Comparison of ENCODE assay signal across 8 mouse cellular contexts in genomic region chr10:70599126-70599924, GRCm38 (mm10). TPM values are rescaled to one million over a fixed set of nuclear protein-coding genes. Genes with fewer than 3 reads are reported as not detected.
A peak's percentile ranks its signal among the peaks of the same experiment; 100 is the strongest.
DNase-seq lines count a peak whose midpoint lies in the region; ATAC-seq and TF ChIP-seq lines count a peak whose summit lies in the region.

No protein-coding gene starts in this region.

- ATAC-seq in forebrain, embryonic 11.5 days (replicated peaks; ENCODE audit: low FRiP score): peak; percentile 88
- peak; percentile 92 for ATAC-seq in hindbrain, embryonic 11.5 days (ENCODE audit: low FRiP score)

- TF ChIP-seq CTCF in lung, adult 2 months (IDR thresholded peaks at IDR 0.05; ENCODE audit: insufficient read depth, low read length): no peak

- DNase-seq in ES-CJ7 (ENCODE audit: low read depth, low spot score): peak; percentile 94
- DNase-seq in forebrain, embryonic 11.5 days (ENCODE audit: low spot score): peak; percentile 94
- DNase-seq in hindbrain, embryonic 11.5 days (ENCODE audit: low spot score): peak; percentile 91
- peak; percentile 94 for DNase-seq in layer of hippocampus, adult 9-11 months
- DNase-seq in lung, adult 2 months: peak; percentile 44
- peak; percentile 66 for DNase-seq in ovary, postnatal 36 days (ENCODE audit: low spot score)
- peak; percentile 12 for DNase-seq in urinary bladder, postnatal 10 days (ENCODE audit: low spot score)

- peaks cover 5% of the 10 kb centered on the region; the same call in 1 of the 2 replicates for H3K4me1 ChIP-seq in brown adipose tissue, adult 24 weeks (ENCODE audit: control insufficient read depth, insufficient read depth, insufficient read length, low read length)
- H3K4me1 ChIP-seq in forebrain, embryonic 11.5 days (replicated peaks; ENCODE audit: control insufficient read depth, insufficient read depth, low read length): 0 out of 2 replicates have a peak, but pooled peaks cover 2% of the 10 kb centered on the region
- no peaks in the 10 kb centered on the region for H3K4me1 ChIP-seq in hindbrain, embryonic 11.5 days (replicated peaks; ENCODE audit: control insufficient read depth, insufficient read depth, low read length)
- no peaks in the 10 kb centered on the region; the same call in 1 of the 2 replicates for H3K4me1 ChIP-seq in lung, adult 2 months (ENCODE audit: control insufficient read depth, insufficient read depth, low read length)

- peak overlapping the region; percentile 61 for H3K4me3 ChIP-seq in brown adipose tissue, adult 24 weeks (ENCODE audit: insufficient read depth, low read depth, low read length)
- H3K4me3 ChIP-seq in forebrain, embryonic 11.5 days (ENCODE audit: low read depth, low read length): peak overlapping the region; percentile 68
- peak overlapping the region; percentile 81 for H3K4me3 ChIP-seq in hindbrain, embryonic 11.5 days (ENCODE audit: low read depth, low read length)
- H3K4me3 ChIP-seq in lung, adult 2 months (replicated peaks; ENCODE audit: extremely low read depth, low read depth, low read length): peak overlapping the region; percentile 28

- H3K9ac ChIP-seq in forebrain, embryonic 11.5 days (ENCODE audit: low read length): peak overlapping the region; percentile 75
- peak overlapping the region; percentile 94 for H3K9ac ChIP-seq in hindbrain, embryonic 11.5 days (ENCODE audit: low read depth, low read length)

- no peaks in the 10 kb centered on the region for H3K9me3 ChIP-seq in forebrain, embryonic 11.5 days (ENCODE audit: control insufficient read depth, low read length)
- H3K9me3 ChIP-seq in hindbrain, embryonic 11.5 days (ENCODE audit: control insufficient read depth, low read length): no peaks in the 10 kb centered on the region

- no peaks in the 10 kb centered on the region for H3K36me3 ChIP-seq in forebrain, embryonic 11.5 days (ENCODE audit: control insufficient read depth, insufficient read depth, low read length)
- H3K36me3 ChIP-seq in hindbrain, embryonic 11.5 days (ENCODE audit: control insufficient read depth, insufficient read depth, low read length): no peaks in the 10 kb centered on the region

- WGBS in forebrain, embryonic 11.5 days: under 1% methylated on average over 109 of the region's 124 CpGs
- WGBS in hindbrain, embryonic 11.5 days: under 1% methylated on average over 36 of the region's 124 CpGs
- WGBS in lung, adult 2 months: 2% methylated on average over 119 of the region's 124 CpGs

- peak overlapping the region; percentile 87 for H3K4me2 ChIP-seq in forebrain, embryonic 11.5 days (ENCODE audit: low read depth, low read length, severe bottlenecking)
- H3K4me2 ChIP-seq in hindbrain, embryonic 11.5 days (replicated peaks; ENCODE audit: low read depth, low read length): peak overlapping the region; percentile 85

- no peaks in the 10 kb centered on the region for H3K27me3 ChIP-seq in forebrain, embryonic 11.5 days (ENCODE audit: control insufficient read depth, insufficient read depth, low read length)
- H3K27me3 ChIP-seq in hindbrain, embryonic 11.5 days (ENCODE audit: control insufficient read depth, insufficient read depth, low read length): no peaks in the 10 kb centered on the region

- no peak overlapping the region for H3K27ac ChIP-seq in brown adipose tissue, adult 24 weeks (replicated peaks; ENCODE audit: low read depth, low read length)
- H3K27ac ChIP-seq in forebrain, embryonic 11.5 days (ENCODE audit: low read depth, low read length): peak overlapping the region; percentile 51
- H3K27ac ChIP-seq in hindbrain, embryonic 11.5 days (ENCODE audit: low read depth, low read length): peak overlapping the region; percentile 94

- TF ChIP-seq POLR2A in lung, adult 2 months (IDR thresholded peaks at IDR 0.05; ENCODE audit: borderline replicate concordance, extremely low read depth, low read depth, low read length): no peak

RNA-seq across cellular contexts. Expression of gene Phyhipl, which starts 56.4 kb away (rescaled TPM):
- polyA plus RNA-seq in brown adipose tissue, adult 24 weeks (2012; ENCODE audit: insufficient read depth, insufficient read length, missing spikeins): not detected in 2 replicates
- polyA plus RNA-seq in forebrain, embryonic 11.5 days (2014; fragmentation: Nextera tagmentation; extraction: Ambion mirVana): 32.1 and 34.5 TPM in 2 replicates
- 118 and 131 TPM in 2 replicates for polyA plus RNA-seq in hindbrain, embryonic 11.5 days (2014; fragmentation: Nextera tagmentation; extraction: Ambion mirVana)
- polyA plus RNA-seq in lung, adult 2 months (2012; rRNA removed): 0.11 TPM in 1 of 2 replicates, not detected in the other

Comparison
In these comparisons a context has a peak if more than half of its experiments do, and no peak if none do; other contexts are left out.
1. DNase-seq: peak in every context shown above with its lines; median percentile 94 in ES-CJ7; 94 in forebrain, embryonic 11.5 days; 94 in layer of hippocampus, adult 9-11 months; 91 in hindbrain, embryonic 11.5 days; 66 in ovary, postnatal 36 days; 44 in lung, adult 2 months; 12 in urinary bladder, postnatal 10 days.
2. H3K4me3 ChIP-seq: peak in every context shown above with its lines; median percentile 81 in hindbrain, embryonic 11.5 days; 68 in forebrain, embryonic 11.5 days; 61 in brown adipose tissue, adult 24 weeks; 28 in lung, adult 2 months.
3. RNA of gene Phyhipl, which starts 56.4 kb away (polyA plus RNA-seq): 118 to 131 TPM in hindbrain, embryonic 11.5 days and 32.1 to 34.5 TPM in forebrain, embryonic 11.5 days; 0.11 TPM in lung, adult 2 months and not detected in brown adipose tissue, adult 24 weeks; every median in the first group is over 10 times any median in the second.